In the genomic region with DNA sequence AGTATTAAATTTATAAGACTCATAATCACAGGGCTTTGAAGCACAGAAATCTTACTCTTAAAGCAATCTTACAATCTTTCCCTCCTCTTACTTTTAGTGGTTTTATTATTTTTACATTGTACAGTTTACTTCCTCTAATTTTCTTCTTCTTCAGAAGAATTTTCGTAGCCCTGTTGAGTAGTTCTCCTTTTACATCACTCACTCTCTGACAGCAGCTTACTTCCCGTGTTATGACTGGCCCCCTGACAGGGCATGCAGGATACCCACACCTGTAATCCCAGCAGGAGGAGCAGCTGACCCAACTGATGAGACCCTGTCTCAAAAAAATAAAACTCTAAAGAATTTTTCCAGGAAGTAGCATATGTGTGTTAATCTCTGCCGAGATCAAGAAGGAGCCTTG, we compare ENCODE assay signal across 23 mouse cellular contexts.
A peak's percentile ranks its signal among the peaks of the same experiment; 100 is the strongest.
DNase-seq lines count a peak whose midpoint lies in the region; ATAC-seq and TF ChIP-seq lines count a peak whose summit lies in the region.
"Had no signal": no experiment of that assay in that cellular context is flagged by ENCODE, and none has a peak within 500 bp of the region (broad histone marks: within the 10 kb centered on the region; RNA-seq: fewer than 3 reads in every experiment).

No protein-coding gene starts in this region.

- H3K4me1 ChIP-seq in G1E (ENCODE audit: insufficient read depth, low read depth, low read length), result no peaks in the 10 kb centered on the region
- H3K4me1 ChIP-seq in midbrain, embryonic 10.5 days, result peaks cover 9% of the 10 kb centered on the region; the same call in 1 of the 2 replicates

- H3K27me3 ChIP-seq in G1E (ENCODE audit: insufficient read depth, low read length), result no peaks in the 10 kb centered on the region
- no peaks in the 10 kb centered on the region for H3K27me3 ChIP-seq in midbrain, embryonic 10.5 days (ENCODE audit: low read depth, poor library complexity, severe bottlenecking)
- H3K27me3 ChIP-seq: embryonic facial prominence, embryonic 12.5 days; hindbrain, embryonic 13.5 days; limb, embryonic 15.5 days had no signal

- DNase-seq in A20 (ENCODE audit: low read depth, low spot score) (peak; percentile 67), G1E (ENCODE audit: low spot score) (peak; percentile 12)
- no peak for DNase-seq in thymus, postnatal 4 days
- no peak for DNase-seq in midbrain, embryonic 10.5 days (ENCODE audit: low spot score)
- no peak for DNase-seq in adrenal gland, postnatal 36 days
- DNase-seq: adrenal gland, postnatal 10 days; cerebellum, postnatal 14 days; forebrain, postnatal 0 days; gastrocnemius, postnatal 36 days; kidney, adult 18-20 months; left cerebral cortex, postnatal 4 days; lung, embryonic 14.5 days; lung, postnatal 36 days; right cerebral cortex, postnatal 14 days; spleen, adult 18-20 months had no signal

- H3K4me3 ChIP-seq in G1E (ENCODE audit: low read depth, low read length), result no peak overlapping the region
- no peak overlapping the region for H3K4me3 ChIP-seq in midbrain, embryonic 10.5 days
- H3K4me3 ChIP-seq: embryonic facial prominence, embryonic 12.5 days; hindbrain, embryonic 13.5 days; limb, embryonic 15.5 days had no signal

- TF ChIP-seq CTCF in G1E (IDR thresholded peaks at IDR 0.05; ENCODE audit: low read depth, low read length), result no peak

- peaks cover 79% of the 10 kb centered on the region for H3K36me3 ChIP-seq in G1E (replicated peaks)
- peaks cover 76% of the 10 kb centered on the region for H3K36me3 ChIP-seq in midbrain, embryonic 10.5 days

- WGBS in midbrain, embryonic 10.5 days, result 86% methylated on average over 3 of the region's 3 CpGs

- no peaks in the 10 kb centered on the region for H3K9me3 ChIP-seq in G1E (replicated peaks)
- H3K9me3 ChIP-seq in midbrain, embryonic 10.5 days (replicated peaks), result no peaks in the 10 kb centered on the region
- H3K9me3 ChIP-seq: embryonic facial prominence, embryonic 12.5 days; hindbrain, embryonic 13.5 days; limb, embryonic 15.5 days had no signal

- H3K27ac ChIP-seq in midbrain, embryonic 10.5 days (replicated peaks), result no peak overlapping the region
- H3K27ac ChIP-seq: embryonic facial prominence, embryonic 12.5 days; hindbrain, embryonic 13.5 days; kidney, postnatal 0 days; limb, embryonic 15.5 days; liver, embryonic 14.5 days had no signal

- no peak for ATAC-seq in G1E (ENCODE audit: extremely low read depth, insufficient number of reproducible peaks, low FRiP score, poor library complexity, severe bottlenecking)
- ATAC-seq in granulocyte monocyte progenitor cell, adult 5-6 weeks (replicated peaks; ENCODE audit: poor library complexity, severe bottlenecking), result peak; percentile 76
- peak; percentile 49 for ATAC-seq in neutrophil, adult 5-6 weeks (ENCODE audit: extremely low read depth, insufficient number of reproducible peaks, low FRiP score, poor library complexity, severe bottlenecking)
- ATAC-seq: forebrain, postnatal 0 days; inflammation-experienced regulatory T-cells, adult 6 months had no signal

Comparison
In these comparisons a context has a peak if more than half of its experiments do, and no peak if none do; other contexts are left out.
1. DNase-seq: peak in A20 (single experiment) and G1E (single experiment); none in thymus, postnatal 4 days (single experiment), midbrain, embryonic 10.5 days (single experiment) and adrenal gland, postnatal 36 days (0 of 2).